Mouse (Mus musculus) neural tube, embryonic 13.5 days (tissue): ENCODE data around the gene Katnb1. TPM values are rescaled to one million over a fixed set of nuclear protein-coding genes. Genes with fewer than 3 reads are reported as not detected.

ENCODE experiments used
- ATAC-seq: fragments of 200-750 bp; cut with Nextera tagmentation; 2 replicates; pipeline ENCODE4 v1.8.0; 2017; ENCODE audit warnings: low read depth, mild to moderate bottlenecking, moderate TSS enrichment, moderate library complexity
- H3K27ac ChIP-seq: fragments of 300-500 bp; sonication (generic); replicated peaks from 2 replicates; pipeline ENCODE4 v1.5.1; 2015; ENCODE audit warnings: moderate library complexity, mild to moderate bottlenecking, inconsistent platforms
- H3K27me3 ChIP-seq: fragments of 300-500 bp; sonication (generic); 2 replicates; pipeline ENCODE4 v1.6.1; 2015; ENCODE audit warnings: mild to moderate bottlenecking, inconsistent platforms
- H3K36me3 ChIP-seq: fragments of 300-500 bp; sonication (generic); 2 replicates; pipeline ENCODE4 v1.6.1; 2015; ENCODE audit warnings: mild to moderate bottlenecking, inconsistent platforms
- H3K4me1 ChIP-seq: fragments of 300-500 bp; sonication (generic); replicated peaks from 2 replicates; pipeline ENCODE4 v1.6.1; 2015; ENCODE audit warnings: inconsistent platforms
- H3K4me2 ChIP-seq: fragments of 300-500 bp; sonication (generic); 2 replicates; pipeline ENCODE4 v1.6.1; 2015; ENCODE audit warnings: inconsistent platforms, mild to moderate bottlenecking, moderate library complexity
- H3K4me3 ChIP-seq: fragments of 300-500 bp; sonication (generic); 2 replicates; pipeline ENCODE4 v1.5.1; 2015; ENCODE audit warnings: mild to moderate bottlenecking, inconsistent platforms
- H3K9ac ChIP-seq: fragments of 300-500 bp; sonication (generic); 2 replicates; pipeline ENCODE4 v1.6.1; 2015; ENCODE audit warnings: moderate library complexity, mild to moderate bottlenecking, inconsistent platforms
- H3K9me3 ChIP-seq: fragments of 300-500 bp; sonication (generic); 2 replicates; pipeline ENCODE4 v1.6.1; 2016; ENCODE audit warnings: inconsistent platforms
- WGBS: fragments of 180-500 bp; shearing (Covaris S2); methylation state at CpG from one replicate; pipeline ENCODE4 v1.1.7; 2015; 5-methylcytosine and 5-hydroxymethylcytosine counted together
- polyA plus RNA-seq: library from polyadenylated mRNA; unstranded; fragments of >200 nt; fragmentation: Nextera tagmentation; extraction: Ambion mirVana; gene quantifications from 2 replicates; pipeline ENCODE4 v1.2.1, GENCODE M21; 2015

Gene Katnb1
- polyA plus RNA-seq, 1 experiment from 2014 or later, result 41.4 TPM

DNA sequence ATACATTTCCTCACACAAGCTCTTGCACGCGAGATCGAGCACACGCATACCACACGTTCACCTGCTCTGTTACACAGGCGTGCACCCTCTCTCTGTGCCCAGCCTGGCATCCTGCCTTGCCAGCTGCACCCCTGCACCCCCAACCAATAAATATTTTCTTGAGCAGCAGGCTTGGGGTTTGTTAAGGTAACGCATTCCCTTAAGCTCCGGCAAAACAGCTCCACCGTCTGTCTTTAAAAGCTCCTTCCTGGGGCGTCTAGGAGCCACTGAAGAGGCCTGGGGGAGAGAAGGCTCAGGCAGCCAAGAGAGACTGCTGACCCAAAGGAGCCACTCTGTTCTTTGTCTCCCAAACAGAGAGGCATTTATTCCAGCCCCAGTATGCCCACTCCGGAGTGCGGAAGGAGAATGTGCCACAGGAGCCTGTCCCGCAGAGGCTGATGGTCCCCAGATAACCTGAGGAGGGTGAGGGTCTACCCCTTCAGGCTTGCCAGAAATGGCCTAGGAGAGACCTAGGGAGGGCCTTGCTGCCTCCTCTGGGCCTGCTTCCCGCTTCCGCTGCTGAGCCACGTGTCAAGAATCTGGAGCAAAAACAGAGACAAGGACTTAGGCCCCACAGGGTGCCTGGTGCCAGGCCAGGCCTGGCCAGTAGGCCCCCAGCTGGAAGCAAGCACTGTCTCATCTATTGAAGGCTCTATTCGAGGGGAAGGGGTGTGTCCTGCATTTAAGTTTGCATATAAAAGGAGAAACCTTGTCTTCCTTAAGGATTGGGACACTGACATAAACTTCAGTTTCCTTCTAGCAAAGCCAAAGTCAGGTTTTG is 62.2 kb downstream of the Katnb1 start:
- Histone ChIP-seq H3K9me3 (no peaks in the 10 kb centered on the region), H3K27ac (peak overlapping the region; percentile 84), H3K36me3 (no peaks in the 10 kb centered on the region), H3K4me3 (peak overlapping the region; percentile 73), H3K4me1 (peaks cover 48% of the 10 kb centered on the region), H3K9ac (peak overlapping the region; percentile 90), H3K4me2 (peak overlapping the region; percentile 87), H3K27me3 (peaks cover 29% of the 10 kb centered on the region)
- ATAC-seq, result peak; percentile 48
- WGBS, result 7% methylated on average over 17 of the region's 17 CpGs

DNA sequence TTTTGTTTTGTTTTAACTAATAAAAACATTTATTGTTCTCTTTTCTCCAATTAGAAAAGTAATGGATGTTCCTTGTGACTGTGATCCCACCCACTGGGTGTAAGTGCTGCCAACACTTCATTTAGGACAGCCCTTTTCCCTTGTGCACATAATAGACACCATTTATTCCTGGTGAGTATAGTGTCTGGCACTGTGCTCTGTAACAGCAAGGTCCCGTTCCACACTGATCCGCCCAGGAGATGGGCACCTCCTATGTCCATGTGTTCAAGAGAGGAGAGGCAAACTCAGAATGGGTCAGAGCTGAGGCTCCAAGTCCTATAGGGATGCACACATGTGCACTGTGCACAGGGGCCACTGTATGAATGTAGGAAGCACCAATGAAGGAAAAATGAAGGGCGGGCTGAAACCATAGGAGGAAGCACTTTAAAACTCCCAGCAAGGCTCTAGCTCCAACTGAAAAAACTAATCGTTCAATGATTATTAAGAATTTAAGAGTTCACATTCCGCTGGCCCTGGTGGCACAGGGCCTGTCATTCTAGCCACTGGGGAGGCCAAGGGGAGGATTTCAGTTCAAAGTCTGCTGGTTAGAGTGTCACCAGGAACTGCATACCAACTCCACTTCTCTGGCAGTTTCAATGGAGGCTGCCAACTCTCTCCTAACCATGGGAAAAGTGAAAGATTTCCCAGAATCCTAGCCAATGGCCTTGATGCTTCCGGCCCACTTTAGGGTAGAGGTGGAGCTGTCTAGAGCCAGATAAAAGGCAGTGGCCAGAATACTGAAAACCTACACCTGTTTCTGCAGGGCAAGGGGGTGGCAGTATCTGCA is 63.0 kb downstream of the Katnb1 start:
- H3K27ac ChIP-seq, result peak overlapping the region; percentile 43; the same call in 1 of the 2 replicates
- H3K9me3 ChIP-seq, result no peaks in the 10 kb centered on the region
- no peak overlapping the region for H3K4me2 ChIP-seq
- H3K4me1 ChIP-seq, result peaks cover 41% of the 10 kb centered on the region
- no peak overlapping the region for H3K4me3 ChIP-seq
- peaks cover 21% of the 10 kb centered on the region for H3K27me3 ChIP-seq
- 61% methylated on average over 6 of the region's 6 CpGs for WGBS
- H3K9ac ChIP-seq, result no peak overlapping the region
- no peaks in the 10 kb centered on the region for H3K36me3 ChIP-seq
- ATAC-seq, result peak; percentile 21

GRCm38 (mm10) chr8:95144631-95145015 is 63.6 kb downstream of the Katnb1 start:
- Histone ChIP-seq H3K27ac (no peak overlapping the region), H3K4me3 (no peak overlapping the region), H3K9ac (no peak overlapping the region), H3K4me2 (no peak overlapping the region), H3K4me1 (peaks cover 41% of the 10 kb centered on the region), H3K9me3 (no peaks in the 10 kb centered on the region), H3K36me3 (no peaks in the 10 kb centered on the region), H3K27me3 (peaks cover 15% of the 10 kb centered on the region)
- WGBS, result 56% methylated on average over 2 of the region's 2 CpGs
- ATAC-seq, result no peak

- Histone ChIP-seq H3K4me1 (peaks cover 31% of the 10 kb centered on the region), H3K27me3 (no peaks in the 10 kb centered on the region; the same call in 1 of the 2 replicates), H3K4me2 (no peak overlapping the region), H3K9me3 (no peaks in the 10 kb centered on the region), H3K9ac (no peak overlapping the region), H3K4me3 (no peak overlapping the region), H3K36me3 (no peaks in the 10 kb centered on the region), H3K27ac (no peak overlapping the region)
- ATAC-seq, result no peak
- 72% methylated on average over 2 of the region's 2 CpGs for WGBS
These were observed 65.2 kb downstream of the Katnb1 start for GRCm38 (mm10) chr8:95146044-95146745.

DNA sequence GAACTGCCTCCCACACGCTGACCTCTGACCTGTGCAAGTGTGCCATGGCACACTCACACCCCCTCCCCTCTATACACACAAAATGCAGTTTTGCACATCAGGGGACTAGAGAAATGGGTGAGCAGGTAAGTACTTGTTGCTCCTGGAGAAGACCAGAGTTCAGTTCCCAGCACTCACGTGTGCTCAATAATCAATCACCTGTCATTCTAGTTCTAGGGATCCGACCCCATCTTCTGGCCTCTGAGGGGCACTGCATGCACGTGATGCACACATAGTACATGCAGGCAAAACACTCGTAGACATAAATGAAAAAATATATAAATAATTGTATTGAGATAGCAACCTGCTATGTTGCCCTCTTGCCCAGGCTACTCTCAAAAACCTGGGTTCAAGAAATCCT is 65.9 kb downstream of the Katnb1 start:
- no peak overlapping the region for H3K9ac ChIP-seq
- H3K4me3 ChIP-seq, result no peak overlapping the region
- H3K27me3 ChIP-seq, result no peaks in the 10 kb centered on the region; the same call in 1 of the 2 replicates
- H3K9me3 ChIP-seq, result no peaks in the 10 kb centered on the region
- no peak overlapping the region for H3K27ac ChIP-seq
- no peak overlapping the region for H3K4me2 ChIP-seq
- no peak for ATAC-seq
- 83% methylated on average over 5 of the region's 5 CpGs for WGBS
- no peaks in the 10 kb centered on the region for H3K36me3 ChIP-seq
- peaks cover 24% of the 10 kb centered on the region for H3K4me1 ChIP-seq

DNA sequence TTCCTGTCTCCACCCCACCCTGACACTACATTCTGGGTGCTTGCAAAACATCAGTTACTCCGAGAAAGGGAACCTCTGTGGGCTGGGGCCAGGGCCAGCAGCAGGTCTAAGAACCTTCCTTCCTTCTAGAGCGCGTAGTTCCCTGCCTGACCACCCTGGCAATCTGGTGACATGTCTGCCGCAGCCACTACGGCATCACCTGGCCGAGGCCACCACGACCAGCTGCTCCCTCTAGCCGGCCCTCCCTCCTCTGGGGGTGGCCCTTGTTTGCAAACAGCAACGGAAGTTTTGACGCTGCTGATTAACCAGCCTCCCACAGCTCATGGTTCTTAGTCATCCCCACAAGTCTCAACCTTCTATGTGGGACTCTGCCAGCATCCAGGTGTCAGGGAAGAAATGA is 68.4 kb downstream of the Katnb1 start:
- no peak overlapping the region for H3K4me2 ChIP-seq
- H3K4me1 ChIP-seq, result peaks cover 2% of the 10 kb centered on the region; the same call in 1 of the 2 replicates
- no peak overlapping the region for H3K4me3 ChIP-seq
- ATAC-seq, result no peak
- no peak overlapping the region for H3K27ac ChIP-seq
- H3K27me3 ChIP-seq, result no peaks in the 10 kb centered on the region; the same call in 1 of the 2 replicates
- 60% methylated on average over 10 of the region's 10 CpGs for WGBS
- no peaks in the 10 kb centered on the region for H3K9me3 ChIP-seq
- H3K36me3 ChIP-seq, result no peaks in the 10 kb centered on the region
- H3K9ac ChIP-seq, result no peak overlapping the region

DNA sequence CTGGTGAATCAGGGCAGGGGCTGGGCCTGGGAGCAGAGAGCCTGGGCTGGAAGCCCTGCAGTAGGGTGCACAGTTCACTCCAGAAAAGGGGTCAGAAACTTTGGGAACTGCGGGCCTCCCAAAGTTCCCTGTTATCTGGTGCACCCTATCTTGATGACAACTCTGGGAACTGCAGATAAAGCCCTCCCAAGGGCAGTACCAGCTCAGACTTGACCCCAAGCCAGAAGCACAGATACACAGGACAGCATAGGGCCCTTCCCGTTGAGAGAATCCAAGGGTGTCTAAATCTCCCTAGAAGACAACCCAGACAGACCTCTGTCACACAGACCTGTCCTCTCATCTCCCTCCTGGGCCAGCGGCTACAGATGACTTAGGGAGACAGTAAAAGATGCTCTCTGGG is 69.6 kb downstream of the Katnb1 start:
- Histone ChIP-seq H3K9me3 (no peaks in the 10 kb centered on the region), H3K27me3 (no peaks in the 10 kb centered on the region), H3K27ac (no peak overlapping the region), H3K4me2 (no peak overlapping the region), H3K4me1 (no peaks in the 10 kb centered on the region), H3K4me3 (no peak overlapping the region), H3K9ac (no peak overlapping the region), H3K36me3 (no peaks in the 10 kb centered on the region)
- WGBS, result 79% methylated on average over 3 of the region's 3 CpGs
- ATAC-seq, result no peak

Other genes starting within 250 kb of the Katnb1 start
- 57.7 and 64.4 TPM in 2 replicates for gene Coq9, start 242.9 kb upstream of the Katnb1 start, polyA plus RNA-seq
- gene Ciapin1, start 242.8 kb upstream of the Katnb1 start, polyA plus RNA-seq, result 178 and 204 TPM in 2 replicates
- gene Polr2c, start 223.7 kb upstream of the Katnb1 start, polyA plus RNA-seq, result 116 and 125 TPM in 2 replicates
- 80.2 and 103 TPM in 2 replicates for gene Dok4, start 204.9 kb upstream of the Katnb1 start, polyA plus RNA-seq
- 8.1 and 10.1 TPM in 2 replicates for gene Ccdc102a, start 163.1 kb upstream of the Katnb1 start, polyA plus RNA-seq
- gene Adgrg5, start 157.5 kb upstream of the Katnb1 start, polyA plus RNA-seq, result 0.07 and 0.48 TPM in 2 replicates
- gene Adgrg1, start 106.4 kb upstream of the Katnb1 start, polyA plus RNA-seq, result 160 and 168 TPM in 2 replicates
- gene Adgrg3, start 63.5 kb upstream of the Katnb1 start, polyA plus RNA-seq, result 1.4 and 1.5 TPM in 2 replicates
- gene Drc7, start 26.1 kb upstream of the Katnb1 start, polyA plus RNA-seq, result 0.18 and 0.26 TPM in 2 replicates
- gene Kifc3, start 121.6 kb downstream of the Katnb1 start, polyA plus RNA-seq, result 17.8 and 21.5 TPM in 2 replicates
- gene Cngb1, start 225.4 kb downstream of the Katnb1 start, polyA plus RNA-seq, result 0.39 and 0.82 TPM in 2 replicates
- gene Tepp, start 229.4 kb downstream of the Katnb1 start, polyA plus RNA-seq, result 0.70 TPM in 1 of 2 replicates, not detected in the other